Mouse (Mus musculus): ENCODE results near the gene Rps17. TPM values are rescaled to one million over a fixed set of nuclear protein-coding genes. Genes with fewer than 3 reads are reported as not detected.

Gene Rps17
- polyA plus RNA-seq, 1 experiment from 2014 or later, result 1,501 TPM

- WGBS, result 93% methylated on average over 2 of the region's 2 CpGs
- H3K27me3 ChIP-seq (ENCODE audit: insufficient read depth, low read length), result no peaks in the 10 kb centered on the region
- DNase-seq (ENCODE audit: low spot score), result no peak
- no peak overlapping the region for H3K27ac ChIP-seq
- H3K4me2 ChIP-seq (ENCODE audit: low read length), result no peak overlapping the region
- H3K9ac ChIP-seq (ENCODE audit: low read depth, low read length), result no peak overlapping the region
- H3K4me3 ChIP-seq (replicated peaks; ENCODE audit: low read depth, low read length), result no peak overlapping the region
- TF ChIP-seq CTCF (IDR thresholded peaks at IDR 0.05; ENCODE audit: low read depth), result no peak
- 0 out of 2 replicates have a peak, but pooled peaks cover 4% of the 10 kb centered on the region for H3K4me1 ChIP-seq (replicated peaks; ENCODE audit: insufficient read depth, low read length)
- no peak for ATAC-seq (replicated peaks; ENCODE audit: low FRiP score, low read depth)
- 0 out of 2 replicates have a peak, but pooled peaks cover 2% of the 10 kb centered on the region for H3K36me3 ChIP-seq (ENCODE audit: insufficient read depth, low read length)
- no peaks in the 10 kb centered on the region for H3K9me3 ChIP-seq (replicated peaks; ENCODE audit: low read length)
Observed at GRCm38 (mm10) chr7:81295169-81295568, 49.9 kb downstream of the Rps17 start.

Other genes starting within 250 kb of the Rps17 start
- 1.1 and 1.3 TPM in 2 replicates for gene Slc28a1, start 230.5 kb downstream of the Rps17 start, polyA plus RNA-seq (2015; fragmentation: Nextera tagmentation; extraction: Ambion mirVana)
- 10.9 and 11.0 TPM in 2 replicates for gene Pde8a, start 131.7 kb downstream of the Rps17 start, polyA plus RNA-seq (2015; fragmentation: Nextera tagmentation; extraction: Ambion mirVana)
- gene Cpeb1, start 110.2 kb upstream of the Rps17 start, polyA plus RNA-seq (2015; fragmentation: Nextera tagmentation; extraction: Ambion mirVana), result 0.39 and 0.80 TPM in 2 replicates
- 0.26 and 0.31 TPM in 2 replicates for gene Ap3b2, start 148.7 kb upstream of the Rps17 start, polyA plus RNA-seq (2015; fragmentation: Nextera tagmentation; extraction: Ambion mirVana)
- not detected in 2 replicates for gene BC048679, start 153.0 kb upstream of the Rps17 start, polyA plus RNA-seq (2015; fragmentation: Nextera tagmentation; extraction: Ambion mirVana)
- gene Fsd2, start 221.7 kb upstream of the Rps17 start, polyA plus RNA-seq (2015; fragmentation: Nextera tagmentation; extraction: Ambion mirVana), result 0.04 and 0.05 TPM in 2 replicates
- gene Whamm, start 226.0 kb upstream of the Rps17 start, polyA plus RNA-seq (2015; fragmentation: Nextera tagmentation; extraction: Ambion mirVana), result 5.1 and 5.7 TPM in 2 replicates

Measured in kidney, postnatal 0 days (tissue).